Mouse (Mus musculus) liver, embryonic 12.5 days (tissue): ENCODE data around the gene Pex1. TPM values are rescaled to one million over a fixed set of nuclear protein-coding genes. Genes with fewer than 3 reads are reported as not detected.

Source experiments
- ATAC-seq: fragments of 200-750 bp; cut with Nextera tagmentation; 2 replicates; pipeline ENCODE4 v1.8.0; 2017; ENCODE audit warnings: moderate number of reproducible peaks, mild to moderate bottlenecking, moderate library complexity
- H3K27ac ChIP-seq: fragments of 300-500 bp; sonication (generic); 2 replicates; pipeline ENCODE4 v1.5.1; 2016; ENCODE audit warnings: mild to moderate bottlenecking
- H3K27me3 ChIP-seq: fragments of 300-500 bp; sonication (generic); replicated peaks from 2 replicates; pipeline ENCODE4 v1.6.1; 2016; ENCODE audit warnings: mild to moderate bottlenecking, moderate library complexity
- H3K36me3 ChIP-seq: fragments of 300-500 bp; sonication (generic); 2 replicates; pipeline ENCODE4 v1.6.1; 2016; ENCODE audit warnings: mild to moderate bottlenecking, moderate library complexity
- H3K4me1 ChIP-seq: fragments of 300-500 bp; sonication (generic); 2 replicates; pipeline ENCODE4 v1.6.1; 2016
- H3K4me2 ChIP-seq: fragments of 300-500 bp; sonication (generic); 2 replicates; pipeline ENCODE4 v1.6.1; 2016; ENCODE audit warnings: mild to moderate bottlenecking, moderate library complexity
- H3K4me3 ChIP-seq: fragments of 300-500 bp; sonication (generic); 2 replicates; pipeline ENCODE4 v1.5.1; 2016; ENCODE audit warnings: mild to moderate bottlenecking, moderate library complexity
- H3K9ac ChIP-seq: fragments of 300-500 bp; sonication (generic); 2 replicates; pipeline ENCODE4 v1.6.1; 2016; ENCODE audit warnings: mild to moderate bottlenecking, moderate library complexity
- H3K9me3 ChIP-seq: fragments of 300-500 bp; sonication (generic); replicated peaks from 2 replicates; pipeline ENCODE4 v1.6.1; 2016; ENCODE audit warnings: mild to moderate bottlenecking, moderate library complexity
- WGBS: fragments of 180-500 bp; shearing (Covaris S2); methylation state at CpG from one replicate; pipeline ENCODE4 v1.1.7; 2016; ENCODE audit not compliant: insufficient replicate concordance; 5-methylcytosine and 5-hydroxymethylcytosine counted together
- microRNA-seq: library from miRNA; unstranded; fragments of <30 nt; microRNA quantifications from one replicate; pipeline ENCODE4, GENCODE M21; 2017
- polyA plus RNA-seq: library from polyadenylated mRNA; unstranded; fragments of >200 nt; fragmentation: Nextera tagmentation; extraction: Ambion mirVana; gene quantifications from 2 replicates; pipeline ENCODE4 v1.2.1, GENCODE M21; 2016

Gene Pex1
- polyA plus RNA-seq, 1 experiment from 2014 or later = 7.3 TPM

GRCm38 (mm10) chr5:3669938-3670554 lies 74.2 kb downstream of the Pex1 start:
- no peaks in the 10 kb centered on the region for H3K27me3 ChIP-seq
- no peaks in the 10 kb centered on the region for H3K9me3 ChIP-seq
- no peak overlapping the region for H3K9ac ChIP-seq
- no peaks in the 10 kb centered on the region for H3K36me3 ChIP-seq
- no peak overlapping the region for H3K27ac ChIP-seq
- ATAC-seq = peak; percentile 73
- WGBS = 25% methylated on average over 6 of the region's 6 CpGs
- H3K4me2 ChIP-seq = 0 out of 2 replicates have a peak overlapping the region, but pooled peaks have one; percentile 4
- peaks cover 16% of the 10 kb centered on the region for H3K4me1 ChIP-seq
- no peak overlapping the region for H3K4me3 ChIP-seq

Small RNA genes lying within 50 kb of the gene (microRNA-seq; reads per million reads assigned to microRNA genes)
- gene Gm26238 = not detected

Other genes with a start within 250 kb of the Pex1 start
- 16.1 and 17.4 TPM in 2 replicates for gene Fam133b, start 52.2 kb upstream of the Pex1 start, polyA plus RNA-seq
- gene 1700109H08Rik, start 24.5 kb upstream of the Pex1 start, polyA plus RNA-seq = 1.6 and 1.9 TPM in 2 replicates
- gene Rbm48, start 519 bp downstream of the Pex1 start, polyA plus RNA-seq = 8.4 and 9.0 TPM in 2 replicates
- not detected in 2 replicates for gene Tmbim7, start 55.1 kb downstream of the Pex1 start, polyA plus RNA-seq
- gene Gatad1, start 61.1 kb downstream of the Pex1 start, polyA plus RNA-seq = 43.2 TPM in 2 replicates
- gene Ankib1, start 206.9 kb downstream of the Pex1 start, polyA plus RNA-seq = 9.8 and 10.0 TPM in 2 replicates
- gene Krit1, start 207.1 kb downstream of the Pex1 start, polyA plus RNA-seq = 31.8 and 33.3 TPM in 2 replicates
- 0.05 TPM in 1 of 2 replicates, not detected in the other for gene Lrrd1, start 249.1 kb downstream of the Pex1 start, polyA plus RNA-seq